8 mouse cellular contexts compared by ENCODE assay signal in the genomic region with DNA sequence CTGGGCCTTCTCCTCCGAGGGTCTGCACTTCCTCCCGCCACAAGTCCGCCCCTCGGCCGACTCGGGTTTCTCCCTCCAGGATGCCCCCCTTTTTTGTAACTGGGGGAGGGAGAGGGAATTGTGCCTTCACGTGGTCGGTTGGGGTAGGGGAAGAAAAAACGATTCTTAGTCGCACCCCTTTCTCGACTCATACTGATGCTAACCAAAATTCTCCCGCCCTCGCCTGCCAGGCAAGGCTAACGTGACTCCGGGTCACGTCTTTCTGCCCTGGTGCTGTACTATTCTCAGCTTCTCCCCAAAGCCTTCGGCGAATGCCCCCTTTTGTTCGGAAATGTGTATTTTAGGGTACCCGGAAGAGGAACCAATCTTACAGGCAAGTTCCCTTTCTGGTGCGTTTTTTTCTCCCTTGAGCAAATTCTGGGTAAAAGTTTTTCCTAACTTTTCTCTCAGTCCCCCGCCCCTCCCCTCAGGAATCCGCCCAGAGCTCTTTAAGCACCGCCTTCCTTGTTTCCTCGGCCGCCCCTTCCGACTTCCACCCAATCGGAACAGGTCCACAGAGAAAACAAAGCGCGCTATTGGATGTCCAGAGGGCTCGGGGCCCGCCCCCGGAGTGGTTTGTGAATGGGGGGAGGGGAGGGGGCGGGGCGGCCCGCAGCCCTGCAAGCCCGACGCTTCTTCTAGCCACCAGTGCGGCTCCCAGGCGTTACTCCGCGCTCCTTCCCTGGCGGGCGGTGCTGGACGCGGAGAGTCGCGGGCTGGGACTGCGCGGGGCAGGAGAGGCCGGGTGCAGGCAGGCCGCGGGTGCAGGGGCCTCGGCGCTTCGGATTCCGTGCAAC. TPM values are rescaled to one million over a fixed set of nuclear protein-coding genes. Genes with fewer than 3 reads are reported as not detected.
DNase-seq lines count a peak whose midpoint lies in the region; ATAC-seq lines count a peak whose summit lies in the region.

No protein-coding gene starts in this region.

- peak overlapping the region; percentile 99 for H3K4me2 ChIP-seq in embryonic facial prominence, embryonic 14.5 days (ENCODE audit: low read depth, low read length)
- peak overlapping the region; percentile 91 for H3K4me2 ChIP-seq in kidney, embryonic 14.5 days (replicated peaks; ENCODE audit: low read depth, low read length)
- peak overlapping the region; percentile 95 for H3K4me2 ChIP-seq in limb, embryonic 15.5 days

- peak; percentile 98 for DNase-seq in 3T3-L1 (ENCODE audit: low read depth, low spot score)
- DNase-seq in adrenal gland, postnatal 4 days (ENCODE audit: low spot score in 2 of 2), result peak; percentile 78 to 92
- peak; percentile 100 for DNase-seq in embryonic facial prominence, embryonic 14.5 days (ENCODE audit: low spot score)
- peak; percentile 96 for DNase-seq in heart, adult 9 months (ENCODE audit: low spot score in 2 of 2)
- DNase-seq in monocyte, adult 2 months (ENCODE audit: low read depth in 1 of 2, low spot score in 2 of 2), result peak; percentile 81 to 84
- DNase-seq in spleen, postnatal 36 days (ENCODE audit: low spot score in 2 of 2), result peak; percentile 88 to 91

- under 1% methylated on average over 41 of the region's 57 CpGs for WGBS in embryonic facial prominence, embryonic 14.5 days
- 1% methylated on average over 54 of the region's 57 CpGs for WGBS in kidney, embryonic 14.5 days
- WGBS in limb, embryonic 15.5 days, result under 1% methylated on average over 57 of the region's 57 CpGs

- peaks cover 27% of the 10 kb centered on the region for H3K4me1 ChIP-seq in embryonic facial prominence, embryonic 14.5 days (ENCODE audit: control insufficient read depth, insufficient read depth, low read length)
- peaks cover 19% of the 10 kb centered on the region for H3K4me1 ChIP-seq in kidney, embryonic 14.5 days (ENCODE audit: control insufficient read depth, insufficient read depth, low read length)
- H3K4me1 ChIP-seq in limb, embryonic 15.5 days, result peaks cover 39% of the 10 kb centered on the region

- H3K27me3 ChIP-seq in embryonic facial prominence, embryonic 14.5 days (replicated peaks; ENCODE audit: control insufficient read depth, insufficient read depth, low read length), result no peaks in the 10 kb centered on the region
- H3K27me3 ChIP-seq in kidney, embryonic 14.5 days (ENCODE audit: control insufficient read depth, insufficient read depth, low read length), result peaks cover 3% of the 10 kb centered on the region; the same call in 1 of the 2 replicates
- H3K27me3 ChIP-seq in limb, embryonic 15.5 days, result no peaks in the 10 kb centered on the region

- peak overlapping the region; percentile 95 for H3K9ac ChIP-seq in embryonic facial prominence, embryonic 14.5 days (ENCODE audit: low read depth, low read length)
- peak overlapping the region; percentile 97 for H3K9ac ChIP-seq in kidney, embryonic 14.5 days (ENCODE audit: low read depth, low read length)
- peak overlapping the region; percentile 57 for H3K9ac ChIP-seq in limb, embryonic 15.5 days

- H3K36me3 ChIP-seq in embryonic facial prominence, embryonic 14.5 days (ENCODE audit: control insufficient read depth, insufficient read depth, low read length), result peaks cover 10% of the 10 kb centered on the region
- H3K36me3 ChIP-seq in kidney, embryonic 14.5 days (ENCODE audit: control insufficient read depth, insufficient read depth, low read length), result peaks cover 13% of the 10 kb centered on the region
- H3K36me3 ChIP-seq in limb, embryonic 15.5 days, result no peaks in the 10 kb centered on the region

- ATAC-seq in embryonic facial prominence, embryonic 14.5 days (ENCODE audit: low read depth), result peak; percentile 94
- peak; percentile 94 for ATAC-seq in kidney, embryonic 14.5 days (ENCODE audit: low FRiP score, low TSS enrichment)
- ATAC-seq in limb, embryonic 15.5 days (ENCODE audit: insufficient number of reproducible peaks, low FRiP score, low TSS enrichment, low read depth), result peak; percentile 96

- peak overlapping the region; percentile 98 for H3K27ac ChIP-seq in embryonic facial prominence, embryonic 14.5 days (replicated peaks; ENCODE audit: low read depth, low read length)
- peak overlapping the region; percentile 97 for H3K27ac ChIP-seq in kidney, embryonic 14.5 days (ENCODE audit: low read depth, low read length)
- H3K27ac ChIP-seq in limb, embryonic 15.5 days, result peak overlapping the region; percentile 99

- H3K4me3 ChIP-seq in embryonic facial prominence, embryonic 14.5 days (ENCODE audit: low read depth, low read length), result peak overlapping the region; percentile 73
- peak overlapping the region; percentile 87 for H3K4me3 ChIP-seq in kidney, embryonic 14.5 days (ENCODE audit: low read length)
- H3K4me3 ChIP-seq in limb, embryonic 15.5 days, result peak overlapping the region; percentile 74

- no peaks in the 10 kb centered on the region for H3K9me3 ChIP-seq in embryonic facial prominence, embryonic 14.5 days (ENCODE audit: control insufficient read depth, low read length)
- H3K9me3 ChIP-seq in kidney, embryonic 14.5 days (ENCODE audit: control insufficient read depth, low read length), result no peaks in the 10 kb centered on the region
- no peaks in the 10 kb centered on the region for H3K9me3 ChIP-seq in limb, embryonic 15.5 days

RNA-seq across cellular contexts. Expression of a gene that starts 0.6 kb away (rescaled TPM):
- 10 to 100 TPM; 23.6 to 28.7 TPM for total RNA-seq in adrenal gland, postnatal 4 days (2021)
- 13.8 and 16.6 TPM in 2 replicates for polyA plus RNA-seq in embryonic facial prominence, embryonic 14.5 days (2014; fragmentation: Nextera tagmentation; extraction: Ambion mirVana)
- 20.1 and 29.2 TPM in 2 replicates for polyA plus RNA-seq in kidney, embryonic 14.5 days (2014; fragmentation: Nextera tagmentation; extraction: Ambion mirVana)
- polyA plus RNA-seq in limb, embryonic 15.5 days (2015; fragmentation: Nextera tagmentation; extraction: Ambion mirVana), result 7.1 and 10.3 TPM in 2 replicates

RNA-seq across cellular contexts. Expression of a gene that starts 34.4 kb away (rescaled TPM):
- 10 to 100 TPM; 31.3 to 33.2 TPM for total RNA-seq in adrenal gland, postnatal 4 days (2021)
- polyA plus RNA-seq in embryonic facial prominence, embryonic 14.5 days (2014; fragmentation: Nextera tagmentation; extraction: Ambion mirVana), result 1.6 and 5.9 TPM in 2 replicates
- polyA plus RNA-seq in kidney, embryonic 14.5 days (2014; fragmentation: Nextera tagmentation; extraction: Ambion mirVana), result 0.90 and 1.4 TPM in 2 replicates
- polyA plus RNA-seq in limb, embryonic 15.5 days (2015; fragmentation: Nextera tagmentation; extraction: Ambion mirVana), result 1.9 and 2.4 TPM in 2 replicates

Comparison
In these comparisons a context has a peak if more than half of its experiments do, and no peak if none do; other contexts are left out.
1. Peak in every context shown above with its lines: DNase-seq, ATAC-seq, H3K4me3 ChIP-seq and H3K27ac ChIP-seq.